Mouse (Mus musculus): ENCODE measurements at regions not wholly inside any gene's neighbourhood (a gene's known extent, or its start where the extent isn't known, plus 50 kb on each side); places are given as distances from the start of the nearest gene placed in this dataset.

DNA sequence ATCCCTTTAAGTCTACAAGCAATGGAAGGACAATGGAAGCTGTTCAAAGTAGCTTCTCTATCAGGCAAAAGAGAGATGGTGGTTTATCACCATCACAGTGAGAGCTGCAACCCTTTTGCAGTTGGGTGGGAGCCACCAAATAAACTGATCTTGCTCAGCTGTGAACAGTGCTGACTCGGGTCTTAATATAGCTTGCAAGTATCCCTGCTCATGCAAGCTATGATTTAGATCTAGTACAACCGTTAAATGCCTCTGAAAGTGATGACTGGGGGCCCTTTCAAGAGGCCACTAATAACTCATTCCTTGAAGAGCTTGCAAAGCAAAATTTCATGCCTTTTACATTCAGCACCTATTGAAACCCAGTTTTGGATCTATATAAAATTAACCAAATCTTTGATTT lies 1154.5 kb upstream of the Lrrtm3 start:
- DNase-seq (ENCODE audit: low spot score in 2 of 2): peak; percentile 4 to 8

- no peak for DNase-seq (ENCODE audit: low spot score in 2 of 2)
These were observed 1134.1 kb upstream of the Lrrtm3 start for GRCm38 (mm10) chr10:65224130-65224529.

DNA sequence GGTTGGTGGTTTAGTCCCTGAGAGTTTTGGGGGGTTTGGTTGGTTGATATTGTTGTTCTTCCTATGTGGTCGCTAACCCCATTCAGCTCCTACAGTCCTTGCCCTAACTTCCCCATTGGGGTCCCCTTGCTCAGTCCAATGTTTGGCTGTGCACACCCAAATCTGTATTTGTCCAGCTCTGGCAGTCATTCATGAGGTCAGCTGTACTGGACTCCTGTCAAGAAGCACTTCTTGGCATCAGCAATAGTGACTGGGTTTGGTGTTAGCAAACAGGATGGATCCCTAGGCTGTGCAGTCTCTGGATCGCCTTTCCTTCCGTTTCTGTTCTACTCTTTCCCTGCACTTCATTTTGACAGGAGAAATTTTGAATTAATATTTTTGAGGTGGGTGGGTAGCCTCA lies 1131.1 kb upstream of the Lrrtm3 start:
- DNase-seq (ENCODE audit: low spot score in 2 of 2): no peak

- DNase-seq (ENCODE audit: low spot score in 2 of 2): no peak
These were observed 1129.2 kb upstream of the Lrrtm3 start for GRCm38 (mm10) chr10:65219251-65219650.

DNA sequence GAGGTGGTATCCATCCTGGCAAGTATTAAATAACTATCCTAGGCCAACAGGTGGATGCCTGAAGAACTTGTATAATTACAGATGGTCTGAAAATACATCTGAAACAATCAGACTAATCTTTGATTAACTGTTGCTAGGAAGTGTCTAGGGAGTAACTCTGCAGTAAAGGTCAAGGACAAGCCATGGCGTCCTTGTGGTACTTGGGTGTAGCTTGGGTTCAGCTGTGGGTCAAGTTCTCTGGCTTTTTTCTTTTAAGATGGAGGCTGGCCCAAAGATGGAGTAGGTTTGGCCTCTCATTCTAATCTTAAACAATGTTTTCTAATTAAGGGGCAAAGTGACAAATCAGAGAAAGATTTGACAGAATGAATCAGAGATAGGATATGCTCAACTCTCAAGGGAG lies 1126.1 kb upstream of the Lrrtm3 start:
- DNase-seq (ENCODE audit: low spot score in 2 of 2): no peak

- peak; percentile 14 to 26 for DNase-seq (ENCODE audit: low spot score in 2 of 2)
These were observed 1125.1 kb upstream of the Lrrtm3 start for GRCm38 (mm10) chr10:65215206-65215605.

- no peak for DNase-seq (ENCODE audit: low spot score in 2 of 2)
These were observed 1093.6 kb upstream of the Lrrtm3 start for GRCm38 (mm10) chr10:65183659-65184058.

DNA sequence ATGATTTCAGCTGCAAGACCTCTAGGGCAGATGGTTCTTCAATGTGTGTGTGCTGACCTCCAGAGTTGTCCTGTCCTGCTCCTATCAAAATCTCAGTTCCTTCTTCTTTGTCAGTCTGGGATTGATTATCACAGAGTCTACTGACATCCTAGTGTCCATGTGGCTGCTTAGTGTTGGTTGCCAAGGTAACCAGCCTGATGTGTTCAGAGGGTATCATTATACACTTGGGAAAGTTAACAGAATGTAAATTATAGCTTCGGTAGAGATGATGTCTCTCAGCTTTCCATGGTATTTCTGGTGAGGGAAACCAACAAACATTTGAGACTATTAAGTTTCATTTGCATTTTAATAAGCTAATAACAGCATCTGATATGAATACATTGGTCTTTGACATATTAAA lies 1092.5 kb upstream of the Lrrtm3 start:
- no peak for DNase-seq (ENCODE audit: low spot score in 2 of 2)

DNA sequence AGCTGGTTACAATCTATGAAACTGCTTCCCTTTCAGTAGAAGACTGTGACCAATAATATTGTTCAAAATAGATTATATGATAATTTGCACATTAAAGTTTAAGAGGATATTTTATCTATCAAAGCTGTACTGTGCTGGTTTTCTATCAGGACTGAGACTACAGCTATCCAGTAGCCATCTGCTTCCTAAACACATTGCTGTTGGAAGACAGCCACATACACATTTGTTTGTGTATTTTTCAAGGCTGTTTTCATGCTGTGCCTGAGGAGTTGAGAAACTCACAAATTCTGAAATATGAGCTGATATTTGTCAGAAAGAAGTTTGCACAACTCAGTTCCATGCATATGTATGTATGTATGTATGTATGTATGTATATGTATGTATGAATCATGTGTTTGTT lies 1089.0 kb upstream of the Lrrtm3 start:
- DNase-seq (ENCODE audit: low spot score in 2 of 2): no peak

- DNase-seq (ENCODE audit: low spot score in 2 of 2): no peak
These were observed 1064.1 kb upstream of the Lrrtm3 start for GRCm38 (mm10) chr10:65154131-65154530.

DNA sequence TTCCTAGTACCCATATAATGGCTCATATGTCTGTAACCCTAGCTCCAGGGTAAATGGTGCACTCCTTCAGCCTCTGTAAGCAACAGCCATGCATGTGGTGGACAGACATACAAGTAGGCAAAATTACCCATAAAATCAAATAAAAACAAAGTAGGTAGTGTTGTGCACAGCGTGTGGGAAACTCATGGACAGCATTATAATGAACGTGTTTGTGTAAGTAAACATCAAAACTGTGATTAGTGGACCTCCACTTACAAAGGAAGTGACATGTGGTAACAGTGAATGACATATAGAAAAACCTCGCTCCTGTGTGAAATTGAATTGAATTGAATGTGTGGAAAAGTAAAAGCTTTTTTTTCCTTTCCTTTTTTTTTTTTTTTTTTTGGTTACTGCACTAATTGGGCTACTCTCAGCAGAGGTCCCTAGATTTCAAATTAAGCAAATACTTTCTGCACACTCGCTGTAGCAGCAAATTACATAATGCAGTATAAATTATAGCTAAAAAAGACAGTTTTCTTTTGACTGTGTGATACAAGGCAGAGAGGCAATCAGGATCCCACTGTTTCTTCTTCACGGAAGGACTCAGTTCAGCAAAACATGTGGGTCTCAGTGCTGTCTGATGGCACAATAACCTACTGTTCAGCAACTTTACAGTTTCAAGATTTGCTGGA lies 1035.0 kb upstream of the Lrrtm3 start:
- DNase-seq (ENCODE audit: low spot score in 2 of 2): no peak

DNA sequence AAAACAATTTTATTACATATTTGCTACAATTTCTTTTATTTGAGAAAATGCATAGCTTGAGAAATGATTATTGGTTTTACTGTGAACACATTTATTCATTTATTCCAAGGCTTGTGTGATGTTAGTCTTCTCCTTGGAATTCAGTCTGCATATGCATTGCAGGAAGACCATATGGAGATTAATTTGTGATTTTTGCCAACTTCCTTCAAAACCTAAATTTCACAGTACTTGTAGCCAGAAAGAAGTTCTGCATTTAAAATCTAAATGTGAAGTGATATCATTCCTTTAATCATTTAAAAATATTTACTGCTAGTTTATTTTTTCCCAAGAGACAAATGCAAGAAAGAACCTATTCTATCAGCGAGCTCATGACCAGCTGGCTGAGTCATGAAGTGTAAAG lies 1028.1 kb upstream of the Lrrtm3 start:
- DNase-seq (ENCODE audit: low spot score in 2 of 2): no peak

GRCm38 (mm10) chr10:65114586-65114985 lies 1024.5 kb upstream of the Lrrtm3 start:
- no peak for DNase-seq (ENCODE audit: low spot score in 2 of 2)

DNA sequence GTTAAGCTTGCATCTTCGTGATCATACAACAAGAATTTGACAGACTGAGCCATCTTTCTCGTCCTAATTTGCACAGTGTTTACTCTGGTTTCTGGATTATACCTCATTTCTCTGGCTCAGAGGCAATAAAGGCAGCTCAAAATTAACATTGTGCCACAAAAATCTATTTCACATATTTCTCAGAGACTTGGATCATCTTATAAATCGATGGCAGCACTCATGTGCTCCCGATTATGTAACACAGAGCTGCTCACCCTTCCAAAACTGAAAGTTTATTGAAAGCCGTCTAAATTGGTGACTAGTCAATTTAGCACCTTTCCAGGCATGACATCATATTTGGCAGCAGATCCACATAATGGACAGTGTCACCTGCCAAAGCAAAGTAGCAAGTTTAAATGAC lies 1020.7 kb upstream of the Lrrtm3 start:
- no peak for DNase-seq (ENCODE audit: low spot score in 2 of 2)

GRCm38 (mm10) chr10:65107413-65107812 lies 1017.3 kb upstream of the Lrrtm3 start:
- DNase-seq (ENCODE audit: low spot score in 2 of 2): no peak

DNA sequence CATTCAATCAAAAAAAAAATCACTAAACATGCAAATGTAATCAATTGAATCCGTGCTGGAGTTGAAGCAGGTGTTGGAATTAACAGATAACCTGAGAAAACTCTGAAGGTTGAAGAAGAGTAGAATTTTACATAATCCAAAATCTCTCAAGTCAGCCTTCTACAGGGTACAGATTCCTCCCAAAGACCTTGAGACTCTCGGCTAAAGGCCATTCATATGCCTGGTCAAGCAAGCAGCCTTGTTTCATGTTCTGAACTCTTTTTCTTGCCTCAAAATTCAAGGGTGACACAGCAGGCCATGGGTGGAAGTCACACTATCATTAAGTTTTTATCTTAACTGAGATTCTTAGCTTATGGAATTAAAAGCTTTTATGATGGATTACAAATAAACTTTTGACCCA lies 994.4 kb upstream of the Lrrtm3 start:
- DNase-seq (ENCODE audit: low spot score in 2 of 2): no peak

DNA sequence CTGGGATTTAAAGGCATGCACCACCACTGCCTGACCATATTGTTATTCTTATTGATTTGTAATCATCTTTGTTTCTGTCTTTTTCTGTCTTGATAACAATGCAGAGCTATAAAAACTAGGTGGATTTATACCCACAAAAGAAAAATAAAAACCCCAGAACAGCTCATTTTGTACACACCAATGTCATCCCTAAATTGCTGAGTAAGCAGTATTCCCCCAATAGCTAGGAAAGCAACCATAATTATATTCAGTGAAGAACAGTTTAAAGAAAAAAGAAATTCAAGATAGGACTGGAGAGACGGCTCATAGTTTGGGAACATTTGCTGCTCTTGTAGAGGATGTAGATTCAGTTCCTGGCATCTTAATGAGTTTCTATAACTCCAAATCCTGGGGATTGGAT lies 991.6 kb upstream of the Lrrtm3 start:
- no peak for DNase-seq (ENCODE audit: low spot score in 2 of 2)

- DNase-seq (ENCODE audit: low spot score in 2 of 2): no peak
These were observed 968.0 kb upstream of the Lrrtm3 start for GRCm38 (mm10) chr10:65058086-65058485.
